Mouse (Mus musculus) lung, embryonic 15.5 days (tissue): ENCODE data around the gene Ngly1. TPM values are rescaled to one million over a fixed set of nuclear protein-coding genes. Genes with fewer than 3 reads are reported as not detected.

Experiments
- ATAC-seq: fragments of 200-750 bp; cut with Nextera tagmentation; 2 replicates; pipeline ENCODE4 v1.8.0; 2017; ENCODE audit warnings: moderate number of reproducible peaks, borderline replicate concordance; ENCODE audit not compliant: low FRiP score, low TSS enrichment; ENCODE audit errors: extremely low read depth
- H3K27ac ChIP-seq: fragments of 300-500 bp; sonication (generic); 2 replicates; pipeline ENCODE4 v1.5.1; 2015; ENCODE audit warnings: moderate library complexity, mild to moderate bottlenecking, inconsistent platforms
- H3K27me3 ChIP-seq: fragments of 300-500 bp; sonication (generic); 2 replicates; pipeline ENCODE4 v1.6.1; 2015; ENCODE audit warnings: inconsistent platforms
- H3K36me3 ChIP-seq: fragments of 300-500 bp; sonication (generic); 2 replicates; pipeline ENCODE4 v1.6.1; 2015; ENCODE audit warnings: inconsistent platforms
- H3K4me1 ChIP-seq: fragments of 300-500 bp; sonication (generic); 2 replicates; pipeline ENCODE4 v1.6.1; 2015; ENCODE audit warnings: inconsistent platforms
- H3K4me2 ChIP-seq: fragments of 300-500 bp; sonication (generic); 2 replicates; pipeline ENCODE4 v1.6.1; 2015; ENCODE audit warnings: inconsistent platforms, mild to moderate bottlenecking, moderate library complexity
- H3K4me3 ChIP-seq: fragments of 300-500 bp; sonication (generic); 2 replicates; pipeline ENCODE4 v1.5.1; 2015; ENCODE audit warnings: mild to moderate bottlenecking, inconsistent platforms
- H3K9ac ChIP-seq: fragments of 300-500 bp; sonication (generic); 2 replicates; pipeline ENCODE4 v1.6.1; 2015; ENCODE audit warnings: inconsistent platforms
- H3K9me3 ChIP-seq: fragments of 300-500 bp; sonication (generic); 2 replicates; pipeline ENCODE4 v1.6.1; 2016; ENCODE audit warnings: inconsistent platforms
- WGBS: fragments of 180-500 bp; shearing (Covaris S2); methylation state at CpG from one replicate; pipeline ENCODE4 v1.1.7; 2015; 5-methylcytosine and 5-hydroxymethylcytosine counted together
- polyA plus RNA-seq: library from polyadenylated mRNA; unstranded; fragments of >200 nt; fragmentation: Nextera tagmentation; extraction: Ambion mirVana; gene quantifications from 2 replicates; pipeline ENCODE4 v1.2.1, GENCODE M21; 2015

The Ngly1 gene
- polyA plus RNA-seq, 1 experiment from 2014 or later = 35.5 TPM

DNA sequence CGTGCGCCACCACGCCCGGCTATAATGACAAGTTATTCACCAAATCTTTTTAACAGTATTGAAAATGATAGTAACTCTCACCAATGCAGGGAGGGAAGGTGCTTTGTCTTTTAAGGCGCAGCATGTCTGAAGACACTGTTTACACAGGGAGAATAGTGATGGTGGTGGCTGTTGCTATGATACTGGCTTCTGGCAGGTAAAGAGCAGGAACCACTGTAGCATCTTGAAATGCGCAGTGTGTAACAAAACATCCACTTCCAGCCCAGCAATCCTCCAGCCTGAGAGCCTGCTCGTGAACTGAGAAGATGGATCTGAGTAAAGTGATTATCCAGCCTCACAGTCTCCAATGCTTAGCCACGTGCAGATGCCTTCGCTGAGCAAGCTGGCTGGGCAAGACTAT lies 98.4 kb downstream of the Ngly1 start:
- Histone ChIP-seq H3K36me3 (no peaks in the 10 kb centered on the region), H3K4me3 (no peak overlapping the region), H3K9ac (no peak overlapping the region), H3K9me3 (no peaks in the 10 kb centered on the region), H3K4me2 (no peak overlapping the region), H3K27me3 (no peaks in the 10 kb centered on the region), H3K27ac (no peak overlapping the region), H3K4me1 (no peaks in the 10 kb centered on the region)
- ATAC-seq = no peak
- WGBS = 73% methylated on average over 9 of the region's 9 CpGs

DNA sequence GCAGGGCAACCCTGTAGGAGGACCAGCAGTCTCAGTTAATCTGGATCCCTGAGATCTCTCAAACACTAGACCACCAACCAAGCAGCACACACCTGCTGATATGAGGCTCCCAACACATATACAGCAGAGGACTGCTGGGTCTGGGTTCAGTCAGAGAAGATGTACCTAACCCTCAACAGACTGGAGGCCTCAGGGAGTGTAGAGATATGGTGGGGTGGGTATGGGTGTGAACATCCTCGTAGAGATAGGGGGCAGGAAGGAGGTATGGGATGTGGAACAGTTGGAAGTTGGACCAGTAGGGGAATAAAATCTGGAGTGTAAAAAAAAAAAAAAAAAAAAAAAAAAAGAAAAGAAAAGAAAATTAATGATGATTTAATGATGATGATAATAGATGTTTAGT lies 110.6 kb downstream of the Ngly1 start:
- Histone ChIP-seq H3K4me3 (no peak overlapping the region), H3K9me3 (no peaks in the 10 kb centered on the region), H3K4me2 (no peak overlapping the region), H3K27me3 (no peaks in the 10 kb centered on the region), H3K4me1 (peaks cover 6% of the 10 kb centered on the region; the same call in 1 of the 2 replicates), H3K27ac (no peak overlapping the region), H3K36me3 (no peaks in the 10 kb centered on the region), H3K9ac (no peak overlapping the region)
- WGBS = 67% methylated on average over 1 of the region's 1 CpGs
- ATAC-seq = no peak

Other genes with a start within 250 kb of the Ngly1 start
- gene Oxsm, start 528 bp downstream of the Ngly1 start, polyA plus RNA-seq = 2.0 and 3.0 TPM in 2 replicates
- gene Top2b, start 115.9 kb downstream of the Ngly1 start, polyA plus RNA-seq = 49.8 and 52.3 TPM in 2 replicates